ENCODE assay signal across 32 mouse cellular contexts in genomic region chr2:6417158-6417557, GRCm38 (mm10).
DNase-seq lines count a peak whose midpoint lies in the region; ATAC-seq and TF ChIP-seq lines count a peak whose summit lies in the region.
"Had no signal": no experiment of that assay in that cellular context is flagged by ENCODE, and none has a peak within 500 bp of the region (broad histone marks: within the 10 kb centered on the region; RNA-seq: fewer than 3 reads in every experiment).

No protein-coding gene starts in this region.

- TF ChIP-seq RAD21 in MEL (IDR thresholded peaks at IDR 0.05; ENCODE audit: low read depth, low read length): no peak

- H3K4me1 ChIP-seq in heart, embryonic 12.5 days (replicated peaks): no peaks in the 10 kb centered on the region
- H3K4me1 ChIP-seq in MEL (ENCODE audit: control insufficient read depth in 1 of 2, insufficient read depth in 2 of 2, low read length in 2 of 2): no peaks in the 10 kb centered on the region
- peaks cover 9% of the 10 kb centered on the region for H3K4me1 ChIP-seq in liver, embryonic 13.5 days (replicated peaks)
- H3K4me1 ChIP-seq in olfactory bulb, adult 2 months (ENCODE audit: control insufficient read depth, insufficient read depth, low read length): peaks cover 4% of the 10 kb centered on the region
- H3K4me1 ChIP-seq in limb, embryonic 10.5 days: no peaks in the 10 kb centered on the region
- H3K4me1 ChIP-seq: heart, embryonic 13.5 days; kidney, embryonic 15.5 days; limb, embryonic 15.5 days; neural tube, embryonic 13.5 days had no signal

- H3K9ac ChIP-seq in heart, embryonic 12.5 days: 0 out of 2 replicates have a peak overlapping the region, but pooled peaks have one; percentile 3
- H3K9ac ChIP-seq in MEL (ENCODE audit: control insufficient read depth, low read depth, low read length, poor library complexity, severe bottlenecking): no peak overlapping the region
- no peak overlapping the region for H3K9ac ChIP-seq in liver, embryonic 13.5 days
- H3K9ac ChIP-seq: forebrain, embryonic 13.5 days; heart, embryonic 13.5 days; kidney, embryonic 15.5 days; limb, embryonic 15.5 days; lung, embryonic 14.5 days; neural tube, embryonic 13.5 days had no signal

- no peak overlapping the region for H3K27ac ChIP-seq in heart, embryonic 12.5 days (ENCODE audit: poor library complexity, severe bottlenecking)
- H3K27ac ChIP-seq in MEL (ENCODE audit: control insufficient read depth, low read depth, low read length): no peak overlapping the region
- peak overlapping the region; percentile 18; the same call in 1 of the 2 replicates for H3K27ac ChIP-seq in liver, embryonic 13.5 days
- peak overlapping the region; percentile 81 for H3K27ac ChIP-seq in olfactory bulb, adult 2 months (ENCODE audit: insufficient read depth, low read depth, low read length)
- no peak overlapping the region for H3K27ac ChIP-seq in limb, embryonic 10.5 days
- H3K27ac ChIP-seq: forebrain, embryonic 13.5 days; heart, embryonic 13.5 days; kidney, embryonic 15.5 days; layer of hippocampus, adult 2 months; limb, embryonic 15.5 days; neural tube, embryonic 13.5 days had no signal

- no peaks in the 10 kb centered on the region for H3K9me3 ChIP-seq in heart, embryonic 12.5 days (replicated peaks)
- no peaks in the 10 kb centered on the region for H3K9me3 ChIP-seq in MEL (replicated peaks; ENCODE audit: insufficient read depth, low read length)
- H3K9me3 ChIP-seq in liver, embryonic 13.5 days (replicated peaks): no peaks in the 10 kb centered on the region
- H3K9me3 ChIP-seq in limb, embryonic 10.5 days (replicated peaks): no peaks in the 10 kb centered on the region
- H3K9me3 ChIP-seq: forebrain, embryonic 13.5 days; heart, embryonic 13.5 days; kidney, embryonic 15.5 days; limb, embryonic 15.5 days; neural tube, embryonic 13.5 days had no signal

- no peak for TF ChIP-seq POLR2A in MEL (IDR thresholded peaks at IDR 0.05; ENCODE audit: control insufficient read depth in 1 of 2, insufficient read depth in 1 of 2, low read depth in 1 of 2, low read length in 2 of 2, poor library complexity in 1 of 2)
- TF ChIP-seq POLR2A in olfactory bulb, adult 2 months (IDR thresholded peaks at IDR 0.05; ENCODE audit: insufficient read depth, low read depth, low read length): no peak

- 82% methylated on average over 11 of the region's 11 CpGs for WGBS in heart, embryonic 12.5 days
- WGBS in liver, embryonic 13.5 days (ENCODE audit: insufficient replicate concordance): 69% methylated on average over 11 of the region's 11 CpGs
- 25% methylated on average over 11 of the region's 11 CpGs for WGBS in olfactory bulb, adult 2 months
- 95% methylated on average over 11 of the region's 11 CpGs for WGBS in limb, embryonic 10.5 days

- peaks cover 26% of the 10 kb centered on the region for H3K36me3 ChIP-seq in heart, embryonic 12.5 days
- peaks cover 0 to 16% of the 10 kb centered on the region in 2 experiments; a peak in 2 of 4 replicates for H3K36me3 ChIP-seq in MEL (ENCODE audit: control insufficient read depth in 1 of 2, insufficient read depth in 2 of 2, low read length in 2 of 2)
- peaks cover 31% of the 10 kb centered on the region for H3K36me3 ChIP-seq in liver, embryonic 13.5 days
- H3K36me3 ChIP-seq in limb, embryonic 10.5 days: peaks cover 67% of the 10 kb centered on the region

- TF ChIP-seq CTCF in MEL (IDR thresholded peaks at IDR 0.05 in 2 of 3, conservative IDR thresholded peaks at IDR 0.05 in 1 of 3; ENCODE audit: control insufficient read depth in 1 of 3, insufficient read depth in 1 of 3, low read depth in 2 of 3, low read length in 3 of 3, poor library complexity in 1 of 3, severe bottlenecking in 1 of 3): no peak
- TF ChIP-seq CTCF in olfactory bulb, adult 2 months (IDR thresholded peaks at IDR 0.05; ENCODE audit: insufficient read depth, low read depth, low read length): no peak

- H3K4me3 ChIP-seq in heart, embryonic 12.5 days: no peak overlapping the region
- no peak overlapping the region for H3K4me3 ChIP-seq in MEL (ENCODE audit: control insufficient read depth in 1 of 2, insufficient read depth in 1 of 2, low read depth in 2 of 2, low read length in 2 of 2)
- H3K4me3 ChIP-seq in liver, embryonic 13.5 days (replicated peaks): no peak overlapping the region
- H3K4me3 ChIP-seq in olfactory bulb, adult 2 months (ENCODE audit: insufficient read depth, low read depth, low read length): no peak overlapping the region
- no peak overlapping the region for H3K4me3 ChIP-seq in limb, embryonic 10.5 days
- H3K4me3 ChIP-seq: forebrain, embryonic 13.5 days; heart, embryonic 13.5 days; kidney, embryonic 15.5 days; layer of hippocampus, adult 2 months; limb, embryonic 15.5 days; neural tube, embryonic 13.5 days had no signal

- no peaks in the 10 kb centered on the region for H3K27me3 ChIP-seq in heart, embryonic 12.5 days (replicated peaks)
- H3K27me3 ChIP-seq in MEL (ENCODE audit: control insufficient read depth in 1 of 2, insufficient read depth in 2 of 2, low read length in 2 of 2): no peaks in the 10 kb centered on the region
- H3K27me3 ChIP-seq in liver, embryonic 13.5 days: no peaks in the 10 kb centered on the region
- H3K27me3 ChIP-seq in limb, embryonic 10.5 days (ENCODE audit: low read depth, poor library complexity, severe bottlenecking): no peaks in the 10 kb centered on the region
- H3K27me3 ChIP-seq: forebrain, embryonic 13.5 days; heart, embryonic 13.5 days; kidney, embryonic 15.5 days; limb, embryonic 15.5 days; neural tube, embryonic 13.5 days had no signal

- TF ChIP-seq EP300 in MEL (IDR thresholded peaks at IDR 0.05; ENCODE audit: low read depth in 1 of 2, low read length in 2 of 2): no peak

- ATAC-seq in heart, embryonic 12.5 days (ENCODE audit: insufficient number of reproducible peaks, low FRiP score): no peak
- ATAC-seq in liver, embryonic 13.5 days (ENCODE audit: low read depth): peak; percentile 50; the same call in 1 of the 2 replicates
- ATAC-seq: activated CD4-positive, CD25-positive, alpha-beta regulatory T cell, adult 4 months; CD4-positive, CD25-positive, alpha-beta regulatory T cell, adult 4 months; forebrain, embryonic 13.5 days; hindbrain, embryonic 16.5 days had no signal

- no peak for DNase-seq in heart, adult 18-20 months
- DNase-seq in MEL (ENCODE audit: low read depth, low spot score): peak; percentile 27
- no peak for DNase-seq in liver, embryonic 13.5 days
- no peak for DNase-seq in ovary, postnatal 10 days (ENCODE audit: low spot score)
- DNase-seq in limb, embryonic 10.5 days (ENCODE audit: low spot score): no peak
- DNase-seq in spleen, postnatal 10 days (ENCODE audit: low spot score in 2 of 2): no peak
- DNase-seq: adrenal gland, adult 2 months; adrenal gland, postnatal 36 days; cerebellum, adult 2 months; cerebellum, postnatal 25 days; gastrocnemius, postnatal 14 days; heart, postnatal 14 days; kidney, adult 18-20 months; kidney, postnatal 25 days; left cerebral cortex, postnatal 4 days; lung, embryonic 14.5 days; lung, postnatal 14 days; right cerebral cortex, adult 18-20 months; thymus, adult 18-20 months; thymus, postnatal 25 days had no signal

- no peak overlapping the region for H3K4me2 ChIP-seq in heart, embryonic 12.5 days
- H3K4me2 ChIP-seq in liver, embryonic 13.5 days: no peak overlapping the region
- H3K4me2 ChIP-seq: forebrain, embryonic 13.5 days; heart, embryonic 13.5 days; kidney, embryonic 15.5 days; limb, embryonic 15.5 days; lung, embryonic 14.5 days; midbrain, embryonic 11.5 days; neural tube, embryonic 13.5 days had no signal

- H3K79me2 ChIP-seq in MEL (ENCODE audit: control insufficient read depth, insufficient read depth, low read length, poor library complexity): no peaks in the 10 kb centered on the region

TF ChIP-seq in MEL, 35 proteins besides CTCF, POLR2A, EP300 and RAD21:
- TF ChIP-seq CHD2 (IDR thresholded peaks at IDR 0.05; ENCODE audit: low read length): no peak
- no peak for TF ChIP-seq BHLHE40 (IDR thresholded peaks at IDR 0.05; ENCODE audit: borderline replicate concordance, low read depth, low read length)
- TF ChIP-seq KAT2A (conservative IDR thresholded peaks at IDR 0.05; ENCODE audit: low read depth, low read length): no peak
- no peak for TF ChIP-seq TBP (IDR thresholded peaks at IDR 0.05; ENCODE audit: low read depth, low read length)
- TF ChIP-seq USF2 (IDR thresholded peaks at IDR 0.05; ENCODE audit: borderline replicate concordance in 1 of 2, insufficient read depth in 1 of 2, low read depth in 1 of 2, low read length in 2 of 2): no peak
- no peak for TF ChIP-seq JUND (IDR thresholded peaks at IDR 0.05; ENCODE audit: low read depth, low read length)
- no peak for TF ChIP-seq ZKSCAN1 (IDR thresholded peaks at IDR 0.05; ENCODE audit: low read depth, low read length)
TF ChIP-seq in MEL: peak in this region for 0.

Comparison
In these comparisons a context has a peak if more than half of its experiments do, and no peak if none do; other contexts are left out.
1. H3K27ac ChIP-seq: peak in liver, embryonic 13.5 days (single experiment) and olfactory bulb, adult 2 months (single experiment); none in heart, embryonic 12.5 days (single experiment), MEL (single experiment) and limb, embryonic 10.5 days (single experiment).